ENCODE assay signal across 29 mouse cellular contexts in genomic region chr17:47622912-47623554, GRCm38 (mm10). TPM values are rescaled to one million over a fixed set of nuclear protein-coding genes. Genes with fewer than 3 reads are reported as not detected.
A peak's percentile ranks its signal among the peaks of the same experiment; 100 is the strongest.
DNase-seq lines count a peak whose midpoint lies in the region; ATAC-seq lines count a peak whose summit lies in the region.
"Had no signal": no experiment of that assay in that cellular context is flagged by ENCODE, and none has a peak within 500 bp of the region (broad histone marks: within the 10 kb centered on the region; RNA-seq: fewer than 3 reads in every experiment).

No protein-coding gene starts in this region.

- peaks cover 68% of the 10 kb centered on the region for H3K36me3 ChIP-seq in embryonic facial prominence, embryonic 15.5 days
- peaks cover 67% of the 10 kb centered on the region for H3K36me3 ChIP-seq in limb, embryonic 15.5 days

- H3K9ac ChIP-seq in embryonic facial prominence, embryonic 15.5 days: no peak overlapping the region
- H3K9ac ChIP-seq in limb, embryonic 15.5 days: no peak overlapping the region
- H3K9ac ChIP-seq: forebrain, embryonic 12.5 days; heart, embryonic 13.5 days; hindbrain, embryonic 13.5 days; intestine, embryonic 15.5 days had no signal

- intact Hi-C loops in heart, postnatal 14 days (cut with DNase I): no loop called here

- no peaks in the 10 kb centered on the region for H3K27me3 ChIP-seq in embryonic facial prominence, embryonic 15.5 days
- H3K27me3 ChIP-seq in limb, embryonic 15.5 days: no peaks in the 10 kb centered on the region
- H3K27me3 ChIP-seq: CH12.LX; forebrain, embryonic 12.5 days; heart, embryonic 13.5 days; hindbrain, embryonic 13.5 days; intestine, embryonic 15.5 days; Patski had no signal

- H3K9me3 ChIP-seq in embryonic facial prominence, embryonic 15.5 days (replicated peaks): no peaks in the 10 kb centered on the region
- no peaks in the 10 kb centered on the region for H3K9me3 ChIP-seq in limb, embryonic 15.5 days
- H3K9me3 ChIP-seq: forebrain, embryonic 12.5 days; G1E; heart, embryonic 13.5 days; hindbrain, embryonic 10.5 days; hindbrain, embryonic 13.5 days; intestine, embryonic 15.5 days had no signal

- peak; percentile 32 for DNase-seq in gastrocnemius, adult 18-20 months (ENCODE audit: low spot score)
- no peak for DNase-seq in gastrocnemius, adult 8-10 months (ENCODE audit: low spot score in 2 of 2)
- DNase-seq in heart, adult 11 months: peak; percentile 88
- no peak for DNase-seq in heart, postnatal 14 days
- no peak for DNase-seq in layer of hippocampus, adult 8-10 months (ENCODE audit: low spot score in 2 of 2)
- DNase-seq: adrenal gland, postnatal 14 days; B cell, adult 2 months; cerebellum, adult 11-12 months; cerebellum, adult 8-10 months; cerebellum, postnatal 10 days; cerebellum, postnatal 36 days; embryo, embryonic 11 days; heart, adult 18-20 months; heart, postnatal 36 days; kidney, adult 11 months; kidney, adult 8-10 months had no signal

- peaks cover 6% of the 10 kb centered on the region for H3K4me1 ChIP-seq in embryonic facial prominence, embryonic 15.5 days
- H3K4me1 ChIP-seq in limb, embryonic 15.5 days: peaks cover under 1% of the 10 kb centered on the region; the same call in 1 of the 2 replicates
- H3K4me1 ChIP-seq: hindbrain, embryonic 10.5 days; intestine, embryonic 15.5 days had no signal

- no peak overlapping the region for H3K27ac ChIP-seq in embryonic facial prominence, embryonic 15.5 days (replicated peaks)
- no peak overlapping the region for H3K27ac ChIP-seq in limb, embryonic 15.5 days
- H3K27ac ChIP-seq: forebrain, embryonic 12.5 days; heart, embryonic 13.5 days; hindbrain, embryonic 10.5 days; hindbrain, embryonic 13.5 days; intestine, embryonic 15.5 days had no signal

- H3K4me3 ChIP-seq in embryonic facial prominence, embryonic 15.5 days (replicated peaks): no peak overlapping the region
- no peak overlapping the region for H3K4me3 ChIP-seq in limb, embryonic 15.5 days
- H3K4me3 ChIP-seq: erythroblast, embryonic 14.5 days; forebrain, embryonic 12.5 days; heart, embryonic 13.5 days; hindbrain, embryonic 10.5 days; hindbrain, embryonic 13.5 days; intestine, embryonic 15.5 days had no signal

- no peak overlapping the region for H3K4me2 ChIP-seq in embryonic facial prominence, embryonic 15.5 days (replicated peaks)
- H3K4me2 ChIP-seq in limb, embryonic 15.5 days: no peak overlapping the region
- H3K4me2 ChIP-seq: forebrain, embryonic 12.5 days; heart, embryonic 13.5 days; hindbrain, embryonic 13.5 days; intestine, embryonic 15.5 days had no signal

- 76% methylated on average over 14 of the region's 14 CpGs for WGBS in embryonic facial prominence, embryonic 15.5 days
- WGBS in limb, embryonic 15.5 days: 85% methylated on average over 14 of the region's 14 CpGs

- peak; percentile 43; the same call in 1 of the 2 replicates for ATAC-seq in embryonic facial prominence, embryonic 15.5 days (ENCODE audit: insufficient number of reproducible peaks, low FRiP score, low TSS enrichment, low read depth)
- ATAC-seq in limb, embryonic 15.5 days (ENCODE audit: insufficient number of reproducible peaks, low FRiP score, low TSS enrichment, low read depth): peak; percentile 61; the same call in 1 of the 2 replicates
- ATAC-seq: forebrain, embryonic 16.5 days; hindbrain, embryonic 16.5 days; intestine, embryonic 15.5 days; Patski had no signal

RNA-seq across cellular contexts. Expression of gene Usp49, which starts 7.5 kb away (rescaled TPM):
- 1 to 10 TPM; 3.0 to 3.5 TPM for total RNA-seq in gastrocnemius, adult 18-20 months (2021)
- 1 to 10 TPM; 2.0 to 3.4 (median 3.2) TPM for total RNA-seq in gastrocnemius, adult 8-10 months (2022)
- 1 to 10 TPM; 4.4 to 4.5 TPM for total RNA-seq in heart, postnatal 14 days (2021)
- 4.4 and 5.2 TPM in 2 replicates for polyA plus RNA-seq in embryonic facial prominence, embryonic 15.5 days (2015; fragmentation: Nextera tagmentation; extraction: Ambion mirVana)
- polyA plus RNA-seq in limb, embryonic 15.5 days (2015; fragmentation: Nextera tagmentation; extraction: Ambion mirVana): 3.0 and 4.0 TPM in 2 replicates
- total RNA-seq in layer of hippocampus, adult 8-10 months (2022): 10 to 100 TPM in 3 of 4 experiments, 1 to 10 TPM in 1; 8.1 to 11.5 (median 10.8) TPM

RNA-seq across cellular contexts. Expression of gene Gm20517, which starts 11.6 kb away (rescaled TPM):
- 1 to 10 TPM; 1.6 to 2.6 TPM for total RNA-seq in gastrocnemius, adult 18-20 months (2021)
- 1 to 10 TPM in 3 of 4 experiments, under 1 TPM in 1; 0.77 to 2.8 (median 1.6) TPM for total RNA-seq in gastrocnemius, adult 8-10 months (2022)
- total RNA-seq in heart, postnatal 14 days (2021): 1 to 10 TPM; 1.9 to 2.5 TPM
- polyA plus RNA-seq in embryonic facial prominence, embryonic 15.5 days (2015; fragmentation: Nextera tagmentation; extraction: Ambion mirVana): 1.6 TPM in 2 replicates
- polyA plus RNA-seq in limb, embryonic 15.5 days (2015; fragmentation: Nextera tagmentation; extraction: Ambion mirVana): 0.99 and 2.4 TPM in 2 replicates
- total RNA-seq in layer of hippocampus, adult 8-10 months (2022): 1 to 10 TPM; 4.9 to 8.9 (median 7.0) TPM

RNA-seq across cellular contexts. Expression of gene Med20, which starts 11.7 kb away (rescaled TPM):
- 10 to 100 TPM; 14.7 to 15.4 TPM for total RNA-seq in gastrocnemius, adult 18-20 months (2021)
- 10 to 100 TPM; 13.3 to 19.3 (median 18.1) TPM for total RNA-seq in gastrocnemius, adult 8-10 months (2022)
- 10 to 100 TPM; 18.7 to 20.8 TPM for total RNA-seq in heart, postnatal 14 days (2021)
- polyA plus RNA-seq in embryonic facial prominence, embryonic 15.5 days (2015; fragmentation: Nextera tagmentation; extraction: Ambion mirVana): 51.9 and 55.2 TPM in 2 replicates
- polyA plus RNA-seq in limb, embryonic 15.5 days (2015; fragmentation: Nextera tagmentation; extraction: Ambion mirVana): 48.9 and 53.2 TPM in 2 replicates
- total RNA-seq in layer of hippocampus, adult 8-10 months (2022): 10 to 100 TPM; 31.1 to 40.3 (median 33.1) TPM

RNA-seq across cellular contexts. Expression of gene Bysl, which starts 11.7 kb away (rescaled TPM):
- 10 to 100 TPM; 13.9 to 15.3 TPM for total RNA-seq in gastrocnemius, adult 18-20 months (2021)
- 10 to 100 TPM; 13.8 to 16.5 (median 14.2) TPM for total RNA-seq in gastrocnemius, adult 8-10 months (2022)
- total RNA-seq in heart, postnatal 14 days (2021): 10 to 100 TPM; 14.0 to 15.8 TPM
- 23.9 and 24.6 TPM in 2 replicates for polyA plus RNA-seq in embryonic facial prominence, embryonic 15.5 days (2015; fragmentation: Nextera tagmentation; extraction: Ambion mirVana)
- 24.1 and 26.3 TPM in 2 replicates for polyA plus RNA-seq in limb, embryonic 15.5 days (2015; fragmentation: Nextera tagmentation; extraction: Ambion mirVana)
- total RNA-seq in layer of hippocampus, adult 8-10 months (2022): 10 to 100 TPM; 16.9 to 18.6 (median 17.8) TPM

Comparison
In these comparisons a context has a peak if more than half of its experiments do, and no peak if none do; other contexts are left out.
1. DNase-seq: peak in gastrocnemius, adult 18-20 months (single experiment) and heart, adult 11 months (single experiment); none in gastrocnemius, adult 8-10 months (0 of 2), heart, postnatal 14 days (0 of 2) and layer of hippocampus, adult 8-10 months (0 of 2).